Mouse (Mus musculus): ENCODE results near the gene Slc48a1. TPM values are rescaled to one million over a fixed set of nuclear protein-coding genes. Genes with fewer than 3 reads are reported as not detected.

The Slc48a1 gene
- polyA plus RNA-seq, 1 experiment from 2014 or later: 90.1 TPM

DNA sequence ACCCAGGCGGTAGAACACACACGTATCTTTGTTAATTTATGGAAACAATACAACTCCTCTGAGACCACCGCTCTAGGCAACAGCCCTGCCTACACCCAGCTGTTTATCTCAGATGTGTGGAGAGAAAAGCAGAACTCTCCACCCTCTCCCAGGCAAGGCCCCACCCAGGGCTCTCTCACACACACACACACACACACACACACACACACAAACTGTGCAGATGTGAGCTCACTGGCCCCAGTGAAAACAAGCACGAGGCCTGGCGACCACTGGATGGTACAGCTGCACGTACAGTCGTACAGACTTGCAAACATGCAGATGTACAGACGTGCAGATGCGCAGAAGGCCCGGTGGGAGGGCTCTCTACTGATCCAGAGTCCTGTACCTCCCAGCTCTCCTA is 33.4 kb upstream of the Slc48a1 start:
- no peaks in the 10 kb centered on the region for H3K36me3 ChIP-seq (replicated peaks)
- 57% methylated on average over 10 of the region's 10 CpGs for WGBS
- H3K4me1 ChIP-seq: peaks cover 12% of the 10 kb centered on the region; the same call in 1 of the 2 replicates
- no peaks in the 10 kb centered on the region for H3K9me3 ChIP-seq
- 0 out of 2 replicates have a peak, but pooled peaks cover 5% of the 10 kb centered on the region for H3K27me3 ChIP-seq (replicated peaks)
- ATAC-seq (replicated peaks): no peak
- no peak overlapping the region for H3K9ac ChIP-seq
- H3K27ac ChIP-seq: no peak overlapping the region
- H3K4me2 ChIP-seq: no peak overlapping the region
- H3K4me3 ChIP-seq: no peak overlapping the region

DNA sequence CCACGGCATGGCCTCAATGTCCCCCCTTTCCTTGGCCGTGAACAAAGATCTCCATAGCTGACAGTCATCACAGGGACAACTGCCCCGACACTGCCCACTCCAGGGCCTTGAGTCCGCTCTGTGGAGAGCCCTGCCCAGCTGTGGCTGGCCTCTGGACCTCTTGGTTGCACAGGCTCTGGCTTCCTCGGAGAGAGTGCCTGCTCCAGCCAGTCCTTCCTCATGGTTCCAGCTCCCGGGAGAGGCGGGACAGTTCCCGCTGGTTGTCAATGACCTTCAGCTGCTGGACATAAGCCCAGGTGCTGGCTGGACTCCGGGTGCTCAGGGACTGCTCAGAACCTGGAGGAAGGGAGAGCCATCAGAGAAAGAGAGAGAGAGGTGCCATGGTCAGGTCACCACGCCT is 33.0 kb upstream of the Slc48a1 start:
- H3K27ac ChIP-seq: no peak overlapping the region
- WGBS: 76% methylated on average over 10 of the region's 10 CpGs
- H3K4me3 ChIP-seq: no peak overlapping the region
- H3K36me3 ChIP-seq (replicated peaks): no peaks in the 10 kb centered on the region
- no peaks in the 10 kb centered on the region for H3K9me3 ChIP-seq
- no peak overlapping the region for H3K9ac ChIP-seq
- no peak for ATAC-seq (replicated peaks)
- no peak overlapping the region for H3K4me2 ChIP-seq
- 0 out of 2 replicates have a peak, but pooled peaks cover 5% of the 10 kb centered on the region for H3K27me3 ChIP-seq (replicated peaks)
- H3K4me1 ChIP-seq: peaks cover 14% of the 10 kb centered on the region; the same call in 1 of the 2 replicates

DNA sequence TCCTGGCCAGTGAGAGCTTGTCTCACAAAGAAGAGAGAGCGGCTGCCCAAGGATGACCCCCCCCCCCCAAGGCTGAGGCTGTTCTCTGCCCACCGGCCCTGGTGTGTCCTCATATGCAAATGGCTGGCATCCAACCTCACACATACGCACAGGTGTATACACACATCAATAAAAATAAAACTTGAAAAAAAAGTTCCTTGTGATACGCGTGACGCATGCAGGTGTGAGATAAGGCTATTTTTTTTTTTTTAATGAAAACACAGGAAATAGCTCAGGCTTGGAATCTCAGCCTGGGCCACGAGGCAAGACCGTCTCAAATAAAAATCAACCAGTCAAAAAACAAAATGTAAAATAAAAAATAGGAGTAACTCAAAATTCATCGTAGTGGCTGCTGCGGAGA is 32.0 kb upstream of the Slc48a1 start:
- H3K9ac ChIP-seq: no peak overlapping the region
- WGBS: 93% methylated on average over 10 of the region's 10 CpGs
- H3K36me3 ChIP-seq (replicated peaks): no peaks in the 10 kb centered on the region
- peaks cover 22% of the 10 kb centered on the region; the same call in 1 of the 2 replicates for H3K4me1 ChIP-seq
- 0 out of 2 replicates have a peak, but pooled peaks cover 5% of the 10 kb centered on the region for H3K27me3 ChIP-seq (replicated peaks)
- ATAC-seq (replicated peaks): no peak
- no peak overlapping the region for H3K4me3 ChIP-seq
- H3K9me3 ChIP-seq: no peaks in the 10 kb centered on the region
- H3K4me2 ChIP-seq: no peak overlapping the region
- H3K27ac ChIP-seq: no peak overlapping the region

DNA sequence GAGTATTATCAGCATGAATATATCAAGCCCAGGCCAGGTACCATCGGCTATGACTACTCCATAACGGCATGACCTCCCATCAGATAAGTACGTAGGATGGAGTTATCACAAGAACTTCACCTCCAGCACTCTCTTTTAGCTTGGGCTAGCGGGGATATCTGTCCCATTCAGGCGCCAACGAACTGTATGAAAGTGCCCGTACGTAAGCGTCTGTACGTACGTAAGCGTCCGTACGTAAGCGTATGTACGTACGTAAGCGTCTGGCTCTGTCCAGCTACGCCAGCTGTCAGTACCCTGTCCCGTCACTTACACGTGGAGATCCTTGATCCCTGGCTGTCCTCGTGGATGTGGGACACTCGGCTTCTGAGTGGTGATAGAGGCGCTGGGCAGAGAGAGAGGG is 31.6 kb upstream of the Slc48a1 start:
- no peak overlapping the region for H3K9ac ChIP-seq
- H3K4me3 ChIP-seq: no peak overlapping the region
- H3K4me2 ChIP-seq: no peak overlapping the region
- no peak for ATAC-seq (replicated peaks)
- peaks cover 22% of the 10 kb centered on the region; the same call in 1 of the 2 replicates for H3K4me1 ChIP-seq
- H3K27me3 ChIP-seq (replicated peaks): 0 out of 2 replicates have a peak, but pooled peaks cover 5% of the 10 kb centered on the region
- H3K27ac ChIP-seq: no peak overlapping the region
- H3K9me3 ChIP-seq: no peaks in the 10 kb centered on the region
- no peaks in the 10 kb centered on the region for H3K36me3 ChIP-seq (replicated peaks)
- 96% methylated on average over 24 of the region's 24 CpGs for WGBS

DNA sequence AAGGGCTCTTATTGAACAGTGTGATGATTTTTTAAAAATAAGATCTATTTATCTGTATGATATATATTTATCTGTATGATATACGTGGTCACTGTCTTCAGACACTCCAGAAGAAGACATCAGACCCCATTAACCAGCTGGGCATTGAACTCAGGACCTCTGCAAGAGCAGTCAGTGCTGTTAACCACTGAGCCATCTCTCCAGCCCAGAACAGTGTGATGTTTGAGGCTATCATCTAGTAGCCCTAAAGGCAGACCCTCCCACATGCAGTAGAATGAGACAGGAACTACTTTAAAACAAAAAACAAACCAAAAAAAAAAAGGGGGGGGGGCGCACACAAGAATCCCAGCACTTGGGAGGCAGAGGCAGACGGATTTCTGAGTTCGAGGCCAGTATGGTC is 30.8 kb upstream of the Slc48a1 start:
- no peak for ATAC-seq (replicated peaks)
- Histone ChIP-seq H3K36me3 (replicated peaks) (no peaks in the 10 kb centered on the region), H3K4me3 (no peak overlapping the region), H3K4me2 (no peak overlapping the region), H3K27me3 (replicated peaks) (0 out of 2 replicates have a peak, but pooled peaks cover 5% of the 10 kb centered on the region), H3K4me1 (peaks cover 16% of the 10 kb centered on the region; the same call in 1 of the 2 replicates), H3K9ac (no peak overlapping the region), H3K9me3 (no peaks in the 10 kb centered on the region), H3K27ac (no peak overlapping the region)
- 86% methylated on average over 4 of the region's 4 CpGs for WGBS

DNA sequence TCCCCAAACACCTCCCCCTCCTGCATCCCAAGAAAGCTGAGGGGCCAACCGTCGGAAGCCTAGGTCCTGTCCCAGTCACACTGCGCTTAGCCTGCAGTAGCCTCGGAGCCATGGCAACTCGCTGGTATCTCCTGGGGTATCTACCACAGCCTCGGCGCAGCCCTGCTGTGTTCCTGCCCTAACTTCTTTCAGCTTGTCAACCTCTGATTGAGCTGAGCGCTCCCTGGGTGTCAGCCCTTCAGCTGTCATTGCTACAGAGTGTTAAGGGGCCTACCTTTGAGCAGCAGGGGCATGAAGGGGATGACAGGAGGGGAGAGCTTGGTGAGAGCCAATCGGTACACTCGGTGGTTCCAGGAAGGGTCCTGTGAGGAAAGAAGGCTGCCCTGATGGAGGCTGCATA is 30.0 kb upstream of the Slc48a1 start:
- Histone ChIP-seq H3K36me3 (replicated peaks) (no peaks in the 10 kb centered on the region), H3K27ac (no peak overlapping the region), H3K4me2 (no peak overlapping the region), H3K4me3 (no peak overlapping the region), H3K9me3 (no peaks in the 10 kb centered on the region), H3K4me1 (peaks cover 15% of the 10 kb centered on the region; the same call in 1 of the 2 replicates), H3K9ac (no peak overlapping the region), H3K27me3 (replicated peaks) (0 out of 2 replicates have a peak, but pooled peaks cover 5% of the 10 kb centered on the region)
- 25% methylated on average over 10 of the region's 10 CpGs for WGBS
- no peak for ATAC-seq (replicated peaks)

DNA sequence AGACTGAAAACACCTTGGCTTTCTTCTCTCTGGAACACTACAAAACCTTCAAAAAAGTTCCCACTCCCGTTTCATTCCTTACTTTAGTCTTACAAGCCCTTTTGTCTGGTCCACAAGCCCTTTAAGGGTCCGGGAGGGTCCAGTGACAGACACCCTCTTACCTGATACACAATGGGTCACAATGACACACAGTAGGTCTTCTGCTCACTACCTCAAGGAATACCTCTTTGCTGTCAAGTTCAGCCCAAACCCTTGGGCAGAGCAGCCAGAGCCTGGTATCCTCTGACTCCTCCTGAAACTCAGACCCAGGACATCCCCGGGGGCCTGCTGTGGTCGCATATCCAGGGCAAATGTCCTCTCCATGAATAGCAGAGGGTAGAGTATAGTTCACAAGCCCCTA is 29.4 kb upstream of the Slc48a1 start:
- H3K9ac ChIP-seq: no peak overlapping the region
- no peaks in the 10 kb centered on the region for H3K36me3 ChIP-seq (replicated peaks)
- no peak overlapping the region for H3K27ac ChIP-seq
- H3K27me3 ChIP-seq (replicated peaks): 0 out of 2 replicates have a peak, but pooled peaks cover 5% of the 10 kb centered on the region
- no peak overlapping the region for H3K4me3 ChIP-seq
- H3K4me2 ChIP-seq: no peak overlapping the region
- H3K4me1 ChIP-seq: peaks cover 15% of the 10 kb centered on the region; the same call in 1 of the 2 replicates
- H3K9me3 ChIP-seq: no peaks in the 10 kb centered on the region
- 87% methylated on average over 4 of the region's 4 CpGs for WGBS
- no peak for ATAC-seq (replicated peaks)

DNA sequence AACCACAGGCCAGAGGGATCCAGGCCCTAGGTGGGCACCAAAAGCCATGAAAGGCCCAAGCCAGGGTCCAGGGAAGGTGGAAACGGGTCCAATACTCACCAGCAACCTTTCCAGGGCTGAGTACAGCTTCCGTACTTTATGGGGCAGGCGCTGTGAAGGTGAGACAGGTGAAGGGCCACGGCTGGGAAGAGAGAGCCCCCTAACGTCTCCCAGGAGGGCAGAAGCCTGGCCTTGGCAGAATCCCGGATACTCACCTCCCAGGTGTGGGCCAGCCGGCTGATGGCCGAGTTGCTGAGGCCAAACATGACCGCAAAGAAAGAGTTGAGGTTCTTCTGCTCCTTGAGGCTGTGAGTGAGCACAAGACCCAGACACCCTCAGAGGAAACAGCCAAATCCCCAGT is 28.9 kb upstream of the Slc48a1 start:
- Histone ChIP-seq H3K36me3 (replicated peaks) (no peaks in the 10 kb centered on the region), H3K9ac (no peak overlapping the region), H3K4me3 (no peak overlapping the region), H3K27ac (no peak overlapping the region), H3K27me3 (replicated peaks) (0 out of 2 replicates have a peak, but pooled peaks cover 5% of the 10 kb centered on the region), H3K4me1 (peaks cover 15% of the 10 kb centered on the region; the same call in 1 of the 2 replicates), H3K9me3 (no peaks in the 10 kb centered on the region), H3K4me2 (no peak overlapping the region)
- no peak for ATAC-seq (replicated peaks)
- WGBS: 94% methylated on average over 9 of the region's 9 CpGs

DNA sequence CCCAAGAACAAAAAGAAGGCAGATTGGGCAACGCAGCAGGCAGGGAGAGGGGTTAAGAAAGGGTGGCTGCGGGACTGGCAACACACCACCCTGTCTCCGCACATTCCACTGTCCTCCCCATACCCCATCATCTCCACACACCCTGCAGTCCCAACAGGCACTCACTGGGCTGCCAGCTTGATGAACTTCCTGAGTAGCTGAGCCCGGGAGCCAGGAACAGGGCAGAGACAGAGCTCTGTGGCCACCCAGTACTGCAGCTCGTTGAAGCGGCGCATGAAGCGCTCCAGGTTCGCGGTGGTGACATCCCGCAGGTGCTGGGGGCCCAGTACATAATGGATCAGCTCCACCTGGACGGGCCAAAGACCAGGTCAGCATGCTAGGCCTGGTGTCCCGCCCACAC is 28.5 kb upstream of the Slc48a1 start:
- peaks cover 15% of the 10 kb centered on the region; the same call in 1 of the 2 replicates for H3K4me1 ChIP-seq
- no peak overlapping the region for H3K9ac ChIP-seq
- 0 out of 2 replicates have a peak, but pooled peaks cover 5% of the 10 kb centered on the region for H3K27me3 ChIP-seq (replicated peaks)
- no peaks in the 10 kb centered on the region for H3K36me3 ChIP-seq (replicated peaks)
- no peak overlapping the region for H3K4me2 ChIP-seq
- no peaks in the 10 kb centered on the region for H3K9me3 ChIP-seq
- H3K27ac ChIP-seq: no peak overlapping the region
- 91% methylated on average over 13 of the region's 13 CpGs for WGBS
- no peak overlapping the region for H3K4me3 ChIP-seq
- ATAC-seq (replicated peaks): no peak; the same call in 1 of the 2 replicates

DNA sequence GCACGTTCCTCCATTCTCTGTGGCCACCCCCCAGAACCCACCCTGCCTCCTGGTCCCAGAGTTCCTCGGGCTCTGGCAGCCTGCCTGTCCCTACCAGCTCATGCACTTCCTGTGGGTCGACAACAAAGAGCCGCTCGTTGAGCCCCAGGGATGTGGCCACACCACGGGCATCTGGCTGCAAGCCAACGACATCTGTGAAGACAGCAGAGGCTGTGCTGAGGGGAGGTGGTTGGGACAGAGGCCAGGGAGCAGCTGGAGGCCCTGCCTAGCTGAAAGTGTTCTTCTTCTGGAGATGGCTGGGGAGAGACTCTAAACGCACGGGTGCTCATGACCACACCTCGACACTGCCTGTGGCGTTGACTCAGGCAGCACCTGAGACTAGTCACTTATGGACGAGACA is 27.6 kb upstream of the Slc48a1 start:
- Histone ChIP-seq H3K4me2 (no peak overlapping the region), H3K27me3 (replicated peaks) (0 out of 2 replicates have a peak, but pooled peaks cover 5% of the 10 kb centered on the region), H3K27ac (no peak overlapping the region), H3K36me3 (replicated peaks) (no peaks in the 10 kb centered on the region), H3K9ac (no peak overlapping the region), H3K4me3 (no peak overlapping the region), H3K9me3 (no peaks in the 10 kb centered on the region), H3K4me1 (peaks cover 16% of the 10 kb centered on the region; the same call in 1 of the 2 replicates)
- peak; percentile 79 for ATAC-seq (replicated peaks)
- WGBS: 21% methylated on average over 12 of the region's 12 CpGs

DNA sequence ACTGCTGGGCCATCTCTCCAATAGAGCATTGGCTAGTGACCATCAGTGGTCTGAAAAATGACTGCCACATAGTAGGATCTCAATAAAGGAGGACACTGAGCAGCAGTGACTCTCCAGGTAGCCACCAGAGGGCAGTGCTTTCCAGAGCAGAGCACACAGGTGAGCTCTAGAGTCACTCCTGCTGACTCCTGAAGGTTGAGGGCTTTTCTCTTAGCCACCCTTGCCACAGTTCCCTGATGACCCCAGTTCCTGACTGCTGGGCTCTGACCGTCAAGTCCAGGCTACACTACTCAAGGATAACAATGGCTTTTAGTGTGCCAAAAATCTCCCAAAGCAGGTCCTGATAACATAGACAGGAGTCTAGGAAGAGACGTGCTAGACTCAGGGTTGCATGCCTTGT is 26.6 kb upstream of the Slc48a1 start:
- H3K9me3 ChIP-seq: no peaks in the 10 kb centered on the region
- WGBS: 84% methylated on average over 2 of the region's 2 CpGs
- H3K36me3 ChIP-seq (replicated peaks): no peaks in the 10 kb centered on the region
- H3K27me3 ChIP-seq (replicated peaks): 0 out of 2 replicates have a peak, but pooled peaks cover 5% of the 10 kb centered on the region
- no peak overlapping the region for H3K9ac ChIP-seq
- H3K4me2 ChIP-seq: no peak overlapping the region
- H3K27ac ChIP-seq: no peak overlapping the region
- peaks cover 18% of the 10 kb centered on the region; the same call in 1 of the 2 replicates for H3K4me1 ChIP-seq
- no peak overlapping the region for H3K4me3 ChIP-seq
- no peak for ATAC-seq (replicated peaks)

DNA sequence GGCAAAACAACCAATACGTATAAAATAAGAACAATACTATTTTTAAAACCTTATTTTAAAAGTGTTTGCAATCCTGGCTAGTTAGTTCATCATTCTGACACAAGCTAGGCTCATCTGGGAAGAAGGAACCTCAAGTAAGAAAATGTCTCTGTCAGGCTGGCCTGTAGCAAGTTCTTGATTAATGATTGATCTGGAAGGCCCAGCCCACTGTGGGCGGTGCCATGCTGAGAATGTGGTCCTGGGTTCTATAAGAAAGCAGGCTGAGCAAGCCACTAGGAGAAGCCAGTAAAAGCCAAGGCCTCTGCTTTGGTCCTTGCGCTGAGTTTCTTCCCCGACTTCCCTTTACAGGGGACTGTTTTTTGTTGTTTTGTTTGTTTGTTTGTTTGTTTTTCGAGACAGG is 25.8 kb upstream of the Slc48a1 start:
- Histone ChIP-seq H3K36me3 (replicated peaks) (no peaks in the 10 kb centered on the region), H3K9me3 (no peaks in the 10 kb centered on the region), H3K4me1 (peaks cover 18% of the 10 kb centered on the region; the same call in 1 of the 2 replicates), H3K4me3 (no peak overlapping the region), H3K4me2 (no peak overlapping the region), H3K27me3 (replicated peaks) (no peaks in the 10 kb centered on the region), H3K27ac (no peak overlapping the region), H3K9ac (no peak overlapping the region)
- no peak for ATAC-seq (replicated peaks)
- WGBS: 99% methylated on average over 5 of the region's 5 CpGs

DNA sequence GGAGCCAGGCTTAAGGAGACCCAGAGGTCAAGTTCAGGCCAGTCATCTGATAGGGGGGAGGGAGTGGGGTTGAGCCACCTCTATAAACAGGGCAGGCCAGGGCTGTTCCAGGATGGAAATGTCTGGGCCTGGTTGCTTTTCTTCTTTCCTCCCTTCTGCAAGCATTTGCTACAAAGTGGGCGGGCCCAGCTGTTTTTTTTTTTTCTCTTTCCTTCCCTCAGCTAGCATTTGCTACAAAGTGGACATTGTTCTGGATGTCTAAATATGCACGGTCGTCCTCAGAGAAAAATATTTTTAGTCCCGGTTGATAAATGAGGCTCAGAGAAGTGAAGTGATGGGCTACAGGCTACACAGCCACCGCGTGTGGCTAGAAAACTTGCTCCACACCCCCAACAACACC is 23.8 kb upstream of the Slc48a1 start:
- H3K9me3 ChIP-seq: no peaks in the 10 kb centered on the region
- no peak overlapping the region for H3K27ac ChIP-seq
- H3K4me3 ChIP-seq: no peak overlapping the region
- WGBS: 75% methylated on average over 6 of the region's 6 CpGs
- H3K4me1 ChIP-seq: peaks cover 18% of the 10 kb centered on the region; the same call in 1 of the 2 replicates
- H3K4me2 ChIP-seq: no peak overlapping the region
- no peak for ATAC-seq (replicated peaks)
- no peaks in the 10 kb centered on the region for H3K27me3 ChIP-seq (replicated peaks)
- H3K36me3 ChIP-seq (replicated peaks): no peaks in the 10 kb centered on the region; the same call in 1 of the 2 replicates
- H3K9ac ChIP-seq: no peak overlapping the region
